Mouse (Mus musculus) heart, embryonic 15.5 days (tissue): ENCODE results near the gene Kdm1b. TPM values are rescaled to one million over a fixed set of nuclear protein-coding genes. Genes with fewer than 3 reads are reported as not detected.

Experiments
- ATAC-seq: fragments of 200-750 bp; cut with Nextera tagmentation; replicated peaks from 2 replicates; pipeline ENCODE4 v1.8.0; 2017; ENCODE audit warnings: low read depth, moderate TSS enrichment; ENCODE audit not compliant: insufficient number of reproducible peaks, insufficient read depth, low FRiP score
- H3K27ac ChIP-seq: fragments of 300-500 bp; sonication (generic); 2 replicates; pipeline ENCODE4 v1.5.1; 2015; ENCODE audit warnings: mild to moderate bottlenecking, inconsistent platforms
- H3K27me3 ChIP-seq: fragments of 300-500 bp; sonication (generic); 2 replicates; pipeline ENCODE4 v1.6.1; 2015; ENCODE audit warnings: inconsistent platforms
- H3K36me3 ChIP-seq: fragments of 300-500 bp; sonication (generic); 2 replicates; pipeline ENCODE4 v1.6.1; 2015; ENCODE audit warnings: mild to moderate bottlenecking, inconsistent platforms
- H3K4me1 ChIP-seq: fragments of 300-500 bp; sonication (generic); replicated peaks from 2 replicates; pipeline ENCODE4 v1.6.1; 2015; ENCODE audit warnings: inconsistent platforms
- H3K4me2 ChIP-seq: fragments of 300-500 bp; sonication (generic); 2 replicates; pipeline ENCODE4 v1.6.1; 2015; ENCODE audit warnings: inconsistent platforms, mild to moderate bottlenecking, moderate library complexity
- H3K4me3 ChIP-seq: fragments of 300-500 bp; sonication (generic); 2 replicates; pipeline ENCODE4 v1.5.1; 2015; ENCODE audit warnings: mild to moderate bottlenecking, inconsistent platforms
- H3K9ac ChIP-seq: fragments of 300-500 bp; sonication (generic); 2 replicates; pipeline ENCODE4 v1.6.1; 2015; ENCODE audit warnings: mild to moderate bottlenecking, inconsistent platforms
- H3K9me3 ChIP-seq: fragments of 300-500 bp; sonication (generic); replicated peaks from 2 replicates; pipeline ENCODE4 v1.6.1; 2016; ENCODE audit warnings: inconsistent platforms
- WGBS: fragments of 180-500 bp; shearing (Covaris S2); methylation state at CpG from one replicate; pipeline ENCODE4 v1.1.7; 2015; ENCODE audit warnings: mixed read lengths; 5-methylcytosine and 5-hydroxymethylcytosine counted together
- polyA plus RNA-seq: library from polyadenylated mRNA; unstranded; fragments of >200 nt; fragmentation: Nextera tagmentation; extraction: Ambion mirVana; gene quantifications from 2 replicates; pipeline ENCODE4 v1.2.1, GENCODE M21; 2015

The Kdm1b gene
- polyA plus RNA-seq, 1 experiment from 2014 or later, result 6.1 TPM

DNA sequence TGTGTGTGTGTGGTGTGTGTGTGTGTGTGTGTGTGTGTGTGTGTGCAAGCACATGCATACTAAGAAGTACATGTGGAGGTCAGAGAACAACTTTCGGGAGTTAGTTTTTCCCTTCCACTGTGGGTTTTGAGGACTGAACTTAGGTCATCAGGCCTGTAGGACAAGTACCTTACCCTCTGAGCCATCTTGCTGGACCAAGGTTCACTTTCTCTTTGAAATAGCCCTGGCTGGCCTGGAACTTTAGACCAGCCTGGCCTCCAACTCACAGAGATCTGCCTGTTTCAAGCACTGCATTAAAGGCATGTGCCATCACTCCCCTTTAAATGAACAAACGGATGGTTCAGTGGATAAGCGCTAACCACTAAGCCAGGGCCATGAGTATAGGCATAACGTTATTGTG is 9.7 kb upstream of the Kdm1b start:
- no peak for ATAC-seq
- no peak overlapping the region for H3K4me2 ChIP-seq
- H3K9ac ChIP-seq, result no peak overlapping the region
- no peaks in the 10 kb centered on the region for H3K4me1 ChIP-seq
- H3K9me3 ChIP-seq, result no peaks in the 10 kb centered on the region
- no peak overlapping the region for H3K27ac ChIP-seq
- no peak overlapping the region for H3K4me3 ChIP-seq
- WGBS, result 82% methylated on average over 4 of the region's 4 CpGs
- no peaks in the 10 kb centered on the region for H3K27me3 ChIP-seq
- no peaks in the 10 kb centered on the region for H3K36me3 ChIP-seq

DNA sequence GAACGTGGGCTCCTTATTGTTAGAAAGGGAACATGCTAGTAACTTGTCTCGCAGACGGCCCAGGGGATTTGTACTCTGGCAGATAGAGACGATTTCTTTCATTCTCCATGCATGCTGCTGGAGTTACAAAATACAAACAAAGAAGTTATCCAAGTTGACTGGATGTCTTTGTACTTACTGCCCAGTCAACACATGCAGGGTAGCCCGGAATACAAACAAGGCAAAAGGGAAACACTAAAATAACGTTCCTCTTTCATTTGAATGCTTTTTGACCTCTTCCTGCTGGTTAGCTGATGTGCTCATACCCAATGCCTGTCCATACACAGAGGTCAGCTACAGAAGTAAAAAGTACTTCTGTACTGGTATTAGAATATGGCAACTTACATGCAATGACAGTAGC is 5.4 kb upstream of the Kdm1b start:
- ATAC-seq, result no peak
- 81% methylated on average over 6 of the region's 6 CpGs for WGBS
- no peaks in the 10 kb centered on the region for H3K9me3 ChIP-seq
- H3K36me3 ChIP-seq, result no peaks in the 10 kb centered on the region
- no peak overlapping the region for H3K4me3 ChIP-seq
- H3K27me3 ChIP-seq, result no peaks in the 10 kb centered on the region
- H3K4me1 ChIP-seq, result no peaks in the 10 kb centered on the region
- H3K27ac ChIP-seq, result no peak overlapping the region
- no peak overlapping the region for H3K4me2 ChIP-seq
- H3K9ac ChIP-seq, result no peak overlapping the region

DNA sequence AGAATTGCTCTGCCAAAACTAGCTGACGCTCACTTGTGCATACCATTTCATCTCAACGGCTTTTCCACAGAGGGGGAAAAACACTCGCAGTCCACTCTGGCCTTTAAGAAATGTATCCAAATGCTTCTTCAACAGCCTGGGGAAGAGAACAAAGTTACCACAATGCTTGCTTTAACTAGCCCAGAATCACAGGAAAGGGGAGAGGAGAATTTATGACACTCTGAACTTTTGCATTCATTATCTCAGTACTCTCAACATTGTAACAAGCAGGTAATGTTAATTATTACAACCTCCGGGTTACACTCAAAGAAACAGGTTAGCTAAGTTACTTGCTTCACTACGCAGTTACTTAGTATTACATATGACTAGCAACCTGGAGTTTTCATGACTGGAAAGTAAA is 3.2 kb upstream of the Kdm1b start:
- Histone ChIP-seq H3K4me2 (no peak overlapping the region), H3K27me3 (no peaks in the 10 kb centered on the region), H3K36me3 (no peaks in the 10 kb centered on the region), H3K9ac (no peak overlapping the region), H3K4me1 (peaks cover 11% of the 10 kb centered on the region), H3K9me3 (no peaks in the 10 kb centered on the region), H3K4me3 (no peak overlapping the region), H3K27ac (no peak overlapping the region)
- WGBS, result 84% methylated on average over 5 of the region's 5 CpGs
- no peak for ATAC-seq

DNA sequence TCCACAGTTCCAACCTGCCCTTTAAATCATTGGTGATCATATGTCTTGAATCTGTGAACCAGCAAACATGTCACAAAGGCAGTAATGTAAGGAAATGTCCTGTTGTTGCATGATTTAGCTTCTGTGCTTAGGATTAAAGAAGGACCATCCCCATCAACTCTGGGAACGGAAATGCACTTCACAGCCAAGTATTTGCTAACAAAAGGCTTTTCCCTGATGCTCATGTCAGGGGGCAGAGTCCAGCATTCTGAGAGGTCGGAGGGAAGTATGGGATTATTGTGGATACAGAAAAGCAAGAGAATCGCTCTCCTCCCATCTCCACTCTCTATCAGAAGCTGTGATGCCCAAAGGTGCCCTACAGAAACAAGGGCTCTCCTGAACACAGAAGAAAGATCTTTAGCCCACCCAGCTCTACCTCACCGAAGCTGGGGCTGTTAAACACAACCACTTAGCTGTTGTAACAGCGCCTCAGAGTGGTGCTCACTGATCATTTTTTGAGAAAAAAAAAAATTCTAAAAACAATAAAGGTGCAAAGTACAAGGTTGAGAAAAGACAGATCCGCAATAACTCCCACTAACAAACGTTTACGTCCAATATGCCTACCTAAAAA is 1.2 kb upstream of the Kdm1b start:
- 56% methylated on average over 8 of the region's 8 CpGs for WGBS
- Histone ChIP-seq H3K36me3 (no peaks in the 10 kb centered on the region), H3K27me3 (no peaks in the 10 kb centered on the region), H3K27ac (no peak overlapping the region), H3K4me2 (peak overlapping the region; percentile 99), H3K4me3 (peak overlapping the region; percentile 89), H3K4me1 (peaks cover 11% of the 10 kb centered on the region), H3K9me3 (no peaks in the 10 kb centered on the region), H3K9ac (0 out of 2 replicates have a peak overlapping the region, but pooled peaks have one; percentile 20)
- no peak for ATAC-seq

DNA sequence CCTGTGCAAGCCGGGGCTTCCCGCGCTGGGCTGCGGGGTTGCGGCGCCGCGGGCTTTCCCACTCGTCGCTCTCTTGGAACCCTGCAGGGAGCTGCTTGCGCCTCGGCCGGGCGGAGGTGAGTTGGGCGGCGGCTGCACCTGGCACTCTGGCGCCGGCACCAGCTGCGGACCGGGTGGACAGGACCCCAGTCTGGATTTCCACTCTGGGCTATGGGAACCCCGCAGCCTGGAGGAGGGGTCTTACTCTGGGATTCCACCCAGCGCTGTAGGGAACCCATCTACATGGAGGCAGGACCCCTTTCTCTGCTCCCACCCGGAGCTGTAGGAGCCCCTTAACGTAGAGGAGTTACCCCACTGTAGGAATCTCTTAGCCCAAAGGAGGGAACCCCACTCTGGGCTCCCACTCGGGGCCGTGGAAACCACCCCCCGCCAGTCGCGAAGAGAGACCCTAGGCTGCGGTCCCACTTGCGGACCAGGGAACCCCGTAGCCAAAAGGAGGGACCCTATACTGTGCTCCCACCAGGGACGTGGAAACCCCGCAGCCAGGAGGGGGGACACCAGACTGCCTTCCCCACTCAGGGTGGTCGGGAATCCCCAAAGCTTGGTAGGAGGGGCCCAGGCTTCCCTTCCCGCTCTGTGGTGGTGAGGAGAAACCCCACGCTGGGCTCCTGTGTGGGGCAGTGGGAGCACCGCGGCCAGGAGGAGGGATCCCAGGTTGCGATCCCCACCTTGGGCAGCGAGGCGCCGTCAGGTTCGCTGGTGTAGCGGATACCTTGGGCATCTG is 726 bp downstream of the Kdm1b start:
- H3K4me3 ChIP-seq, result peak overlapping the region; percentile 89
- peaks cover 11% of the 10 kb centered on the region for H3K4me1 ChIP-seq
- H3K27me3 ChIP-seq, result no peaks in the 10 kb centered on the region
- peak overlapping the region; percentile 59; the same call in 1 of the 2 replicates for H3K27ac ChIP-seq
- peaks cover 5% of the 10 kb centered on the region; the same call in 1 of the 2 replicates for H3K36me3 ChIP-seq
- peak overlapping the region; percentile 99 for H3K4me2 ChIP-seq
- under 1% methylated on average over 45 of the region's 45 CpGs for WGBS
- H3K9ac ChIP-seq, result peak overlapping the region; percentile 87
- H3K9me3 ChIP-seq, result no peaks in the 10 kb centered on the region
- ATAC-seq, result peak; percentile 19; the same call in 1 of the 2 replicates

DNA sequence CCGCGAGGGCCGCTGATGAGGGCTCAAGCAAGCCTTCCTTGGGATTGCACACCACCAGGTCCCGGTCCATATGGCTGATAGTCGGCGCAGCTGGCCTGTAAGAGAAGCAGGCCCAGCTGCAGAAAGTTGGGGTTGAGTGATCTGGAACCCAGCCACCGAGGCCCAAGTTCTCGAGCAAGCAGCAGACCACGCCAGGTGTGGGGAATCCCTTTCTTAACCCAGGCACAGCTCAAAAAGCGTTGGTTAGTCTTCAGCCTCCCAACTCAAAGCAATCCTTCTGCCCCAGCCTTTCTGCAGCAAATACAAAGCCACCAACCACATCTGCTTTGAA is 1.3 kb downstream of the Kdm1b start, which contains the start of gene Tpmt:
Gene Tpmt (minus strand): TSS at position 121 of the 331 bp plus-strand sequence.
- peak within 1 kb of the TSS; percentile 89 for H3K4me3 ChIP-seq
- H3K9me3 ChIP-seq, result no peaks in the 10 kb centered on the region
- no peak for ATAC-seq
- 16% methylated on average over 10 of the region's 10 CpGs for WGBS
- peaks cover 11% of the 10 kb centered on the region for H3K4me1 ChIP-seq
- peak within 1 kb of the TSS; percentile 59; the same call in 1 of the 2 replicates for H3K27ac ChIP-seq
- H3K4me2 ChIP-seq, result peak within 1 kb of the TSS; percentile 99
- H3K9ac ChIP-seq, result peak within 1 kb of the TSS; percentile 87
- H3K27me3 ChIP-seq, result no peaks in the 10 kb centered on the region
- peaks cover 8% of the 10 kb centered on the region; the same call in 1 of the 2 replicates for H3K36me3 ChIP-seq

DNA sequence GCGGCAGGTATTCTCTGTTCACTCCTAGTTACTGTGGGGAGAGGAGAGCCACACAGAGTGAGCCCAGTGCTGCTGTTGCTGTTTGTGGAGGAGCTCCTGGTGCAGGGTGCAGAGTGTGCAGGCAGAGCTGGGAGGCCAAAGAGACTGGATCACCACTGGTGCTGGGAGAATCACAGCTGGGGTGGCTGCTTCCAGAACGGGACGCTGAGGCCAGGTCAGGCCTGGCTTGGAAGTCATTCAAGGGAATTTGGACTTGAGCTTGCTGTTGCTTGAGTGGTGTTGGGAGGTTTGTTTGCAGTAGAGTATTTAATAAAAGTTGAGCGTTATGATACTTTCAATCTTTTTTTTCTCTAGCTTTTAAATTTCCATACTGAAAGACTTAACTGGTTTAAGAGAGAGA is 4.7 kb downstream of the Kdm1b start:
- Histone ChIP-seq H3K9ac (no peak overlapping the region), H3K4me2 (no peak overlapping the region), H3K27me3 (no peaks in the 10 kb centered on the region), H3K36me3 (peaks cover 8% of the 10 kb centered on the region; the same call in 1 of the 2 replicates), H3K27ac (no peak overlapping the region), H3K4me3 (no peak overlapping the region), H3K9me3 (no peaks in the 10 kb centered on the region), H3K4me1 (peaks cover 14% of the 10 kb centered on the region)
- ATAC-seq, result no peak
- 85% methylated on average over 4 of the region's 4 CpGs for WGBS

DNA sequence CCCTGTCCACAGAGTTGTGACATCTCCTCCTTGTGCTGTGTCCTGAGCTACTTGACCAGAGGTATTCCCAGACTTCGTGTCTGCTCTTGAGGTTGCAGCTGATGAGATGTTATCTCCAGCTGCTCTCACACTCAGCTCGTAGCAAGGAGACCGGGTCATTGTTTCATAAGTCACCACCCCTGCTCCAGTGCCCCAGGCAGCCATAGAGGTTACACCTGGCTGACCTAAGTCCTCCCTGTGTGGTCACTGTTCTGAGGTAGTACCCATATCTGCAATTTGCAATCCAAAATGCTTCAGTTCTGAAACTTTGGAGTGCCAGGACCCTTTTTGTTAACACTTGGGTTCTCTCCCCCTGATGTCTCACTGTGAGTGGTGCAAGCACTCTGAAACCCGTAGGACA is 6.7 kb downstream of the Kdm1b start:
- ATAC-seq, result no peak
- no peak overlapping the region for H3K4me2 ChIP-seq

DNA sequence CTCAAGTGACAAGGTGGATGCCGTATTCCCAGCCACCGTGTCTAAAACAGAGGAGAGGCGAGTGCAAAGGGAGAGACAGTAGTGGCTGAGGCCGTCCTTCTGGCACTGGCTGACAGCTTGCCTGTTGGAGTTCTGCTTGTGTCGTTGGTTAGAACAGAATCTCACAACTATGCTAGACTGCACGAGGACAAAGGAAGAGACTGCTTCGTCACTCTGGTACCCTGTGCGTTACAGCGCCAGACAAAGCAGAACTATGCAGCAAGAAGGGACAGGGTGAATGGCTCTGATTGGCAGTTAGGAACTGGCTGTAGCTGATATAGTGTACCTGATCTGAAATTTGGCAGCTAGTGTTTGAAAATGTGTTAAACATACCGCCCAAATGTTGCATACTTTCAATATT is 10.7 kb downstream of the Kdm1b start:
- no peak overlapping the region for H3K4me2 ChIP-seq
- 83% methylated on average over 10 of the region's 10 CpGs for WGBS
- no peaks in the 10 kb centered on the region for H3K9me3 ChIP-seq
- H3K27me3 ChIP-seq, result no peaks in the 10 kb centered on the region
- H3K4me3 ChIP-seq, result no peak overlapping the region
- H3K4me1 ChIP-seq, result peaks cover 3% of the 10 kb centered on the region; the same call in 1 of the 2 replicates
- H3K27ac ChIP-seq, result no peak overlapping the region
- H3K36me3 ChIP-seq, result peaks cover 3% of the 10 kb centered on the region; the same call in 1 of the 2 replicates
- H3K9ac ChIP-seq, result no peak overlapping the region
- ATAC-seq, result no peak

More for the DNA sequence above, 6.7 kb downstream of the Kdm1b start:
- peaks cover 3% of the 10 kb centered on the region; the same call in 1 of the 2 replicates for H3K4me1 ChIP-seq
- H3K27me3 ChIP-seq, result no peaks in the 10 kb centered on the region
- H3K4me3 ChIP-seq, result no peak overlapping the region
- no peak overlapping the region for H3K27ac ChIP-seq
- peaks cover 8% of the 10 kb centered on the region; the same call in 1 of the 2 replicates for H3K36me3 ChIP-seq
- no peak overlapping the region for H3K9ac ChIP-seq
- H3K9me3 ChIP-seq, result no peaks in the 10 kb centered on the region
- WGBS, result 45% methylated on average over 4 of the region's 4 CpGs

DNA sequence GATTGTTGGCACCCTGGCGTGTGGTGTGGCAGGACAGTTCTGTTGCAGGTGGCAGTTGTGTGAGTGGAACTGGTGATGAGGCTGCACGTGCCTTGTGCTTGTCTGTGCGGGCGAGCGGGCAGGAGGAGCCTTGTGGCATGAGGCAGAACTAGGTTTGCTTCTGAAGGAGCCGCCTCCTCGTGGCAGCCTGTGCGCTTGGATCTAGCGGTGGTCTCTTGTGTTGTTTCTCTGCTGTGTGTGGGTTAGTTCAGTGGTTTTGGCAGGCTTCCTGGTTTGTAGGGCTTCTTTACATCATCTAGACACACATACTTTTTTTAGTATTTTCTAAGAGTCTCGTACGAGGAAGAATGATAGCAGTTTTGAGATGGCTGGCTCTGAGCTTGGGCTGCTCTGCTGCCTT is 12.8 kb downstream of the Kdm1b start:
- ATAC-seq, result no peak
- Histone ChIP-seq H3K4me1 (0 out of 2 replicates have a peak, but pooled peaks cover under 1% of the 10 kb centered on the region), H3K36me3 (peaks cover 9% of the 10 kb centered on the region), H3K9ac (no peak overlapping the region), H3K27me3 (no peaks in the 10 kb centered on the region), H3K4me3 (no peak overlapping the region), H3K4me2 (no peak overlapping the region), H3K27ac (no peak overlapping the region), H3K9me3 (no peaks in the 10 kb centered on the region)
- 70% methylated on average over 11 of the region's 11 CpGs for WGBS

DNA sequence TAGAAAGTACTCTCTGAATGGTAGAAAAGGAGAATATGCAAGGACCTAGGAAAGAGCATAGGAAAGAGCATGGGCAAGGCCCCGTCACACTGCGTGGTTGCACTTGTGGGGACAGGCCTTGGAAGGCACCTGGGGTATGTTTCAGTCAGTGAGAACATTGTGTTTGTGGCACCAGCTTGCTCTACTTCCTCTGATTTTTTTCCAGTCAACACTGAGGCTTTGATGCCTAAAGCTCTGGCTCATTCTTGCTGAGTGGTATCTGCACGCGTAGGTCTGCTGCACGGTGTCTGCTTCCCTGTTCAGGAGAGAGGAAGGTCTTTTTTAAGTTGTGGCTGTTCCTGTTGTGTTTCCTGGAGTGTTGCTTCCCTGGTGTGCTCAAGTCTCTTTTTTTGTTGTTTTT is 13.5 kb downstream of the Kdm1b start:
- Histone ChIP-seq H3K27me3 (no peaks in the 10 kb centered on the region), H3K9ac (no peak overlapping the region), H3K36me3 (peaks cover 9% of the 10 kb centered on the region), H3K4me3 (no peak overlapping the region), H3K9me3 (no peaks in the 10 kb centered on the region), H3K4me2 (no peak overlapping the region), H3K27ac (no peak overlapping the region), H3K4me1 (no peaks in the 10 kb centered on the region)
- no peak for ATAC-seq
- WGBS, result 85% methylated on average over 5 of the region's 5 CpGs
